Mouse (Mus musculus): ENCODE measurements around the gene Olfr427. TPM values are rescaled to one million over a fixed set of nuclear protein-coding genes. Genes with fewer than 3 reads are reported as not detected.

Gene Olfr427
- polyA plus RNA-seq, 1 experiment from 2014 or later: not detected

DNA sequence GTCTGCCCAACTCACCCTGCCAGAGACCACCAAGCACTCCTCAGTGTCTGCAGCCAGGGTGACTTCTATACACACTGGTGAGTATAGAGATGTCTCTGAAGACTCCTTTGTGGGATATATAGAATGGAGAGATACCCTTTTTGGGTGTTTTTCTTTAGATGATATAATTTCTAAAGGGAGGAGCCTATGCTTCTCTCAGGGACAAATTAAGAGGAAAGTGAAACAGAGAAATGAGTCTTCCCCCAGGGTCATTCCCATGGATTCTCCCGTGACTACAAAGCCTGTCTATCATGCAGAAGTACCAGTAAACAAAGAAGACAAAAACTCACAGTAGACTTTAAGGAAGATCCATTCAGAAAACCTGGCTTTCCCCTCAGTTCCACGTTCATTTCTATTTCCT is 24.4 kb downstream of the Olfr427 start, which contains the start of gene Olfr231:
Gene Olfr231, minus strand, starts transcription at position 101 of the 400 bp plus-strand sequence.
- no peaks in the 10 kb centered on the region for H3K4me1 ChIP-seq (replicated peaks)
- H3K27me3 ChIP-seq: no peaks in the 10 kb centered on the region
- no peak within 1 kb of the TSS for H3K4me2 ChIP-seq
- ATAC-seq (ENCODE audit: low read depth): no peak
- no peak within 1 kb of the TSS for H3K27ac ChIP-seq
- H3K4me3 ChIP-seq (replicated peaks): no peak within 1 kb of the TSS
- DNase-seq: no peak
- H3K9ac ChIP-seq: no peak within 1 kb of the TSS
- no peaks in the 10 kb centered on the region for H3K36me3 ChIP-seq
- H3K9me3 ChIP-seq (replicated peaks): no peaks in the 10 kb centered on the region
- WGBS (ENCODE audit: insufficient replicate concordance): 35% methylated on average over 2 of the region's 2 CpGs

DNA sequence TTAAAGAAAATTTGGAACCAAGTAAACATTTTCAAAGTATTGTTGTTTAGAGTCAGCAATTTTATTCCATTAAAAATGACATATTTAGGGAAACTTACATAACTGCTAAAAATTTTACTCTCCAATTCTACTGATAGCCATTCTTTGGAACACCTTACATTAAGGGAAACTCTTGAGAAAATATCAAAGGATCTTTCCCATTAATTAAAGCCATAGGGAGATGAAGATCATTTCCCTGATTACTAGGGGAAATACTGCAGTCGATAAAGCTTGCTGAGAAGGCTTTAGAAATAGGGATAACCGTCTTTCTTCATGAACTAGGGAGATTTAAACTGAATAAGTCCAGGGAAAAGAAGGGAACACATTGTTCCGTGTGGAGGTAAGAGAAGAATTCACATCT is 34.5 kb downstream of the Olfr427 start, which contains the start of gene Olfr424:
Gene Olfr424, plus strand, starts transcription at position 301 of the 400 bp plus-strand sequence.
- DNase-seq (no peak), ATAC-seq (ENCODE audit: low read depth) (no peak)
- Histone ChIP-seq H3K4me3 (replicated peaks) (no peak within 1 kb of the TSS), H3K36me3 (no peaks in the 10 kb centered on the region), H3K4me1 (replicated peaks) (no peaks in the 10 kb centered on the region), H3K4me2 (no peak within 1 kb of the TSS), H3K9ac (no peak within 1 kb of the TSS), H3K27me3 (no peaks in the 10 kb centered on the region), H3K9me3 (replicated peaks) (no peaks in the 10 kb centered on the region), H3K27ac (no peak within 1 kb of the TSS)
- WGBS (ENCODE audit: insufficient replicate concordance): 65% methylated on average over 3 of the region's 3 CpGs

DNA sequence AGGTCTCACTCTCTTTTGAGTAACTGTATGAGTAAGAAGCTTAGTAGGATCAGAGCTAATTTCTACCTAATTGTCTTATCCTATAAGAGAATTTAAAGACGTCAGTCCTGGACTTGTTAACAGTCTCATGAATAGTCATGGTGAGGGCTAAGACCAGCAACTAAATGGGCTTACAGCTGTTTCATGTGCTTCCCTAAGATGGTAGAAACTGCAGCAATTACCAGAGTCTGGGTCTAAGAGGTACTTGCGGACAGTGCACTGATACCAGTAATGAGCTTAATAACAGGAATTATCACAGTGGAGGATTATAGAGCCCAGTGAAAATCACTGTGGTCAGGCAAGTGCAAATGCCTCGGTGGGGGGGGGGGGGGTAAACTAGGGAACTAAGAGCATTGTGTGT is 35.3 kb downstream of the Olfr427 start:
- Histone ChIP-seq H3K36me3 (no peaks in the 10 kb centered on the region), H3K4me3 (replicated peaks) (no peak overlapping the region), H3K9ac (no peak overlapping the region), H3K9me3 (replicated peaks) (no peaks in the 10 kb centered on the region), H3K27ac (no peak overlapping the region), H3K27me3 (no peaks in the 10 kb centered on the region), H3K4me1 (replicated peaks) (no peaks in the 10 kb centered on the region), H3K4me2 (no peak overlapping the region)
- ATAC-seq (ENCODE audit: low read depth) (no peak), DNase-seq (no peak)
- 57% methylated on average over 3 of the region's 3 CpGs for WGBS (ENCODE audit: insufficient replicate concordance)

DNA sequence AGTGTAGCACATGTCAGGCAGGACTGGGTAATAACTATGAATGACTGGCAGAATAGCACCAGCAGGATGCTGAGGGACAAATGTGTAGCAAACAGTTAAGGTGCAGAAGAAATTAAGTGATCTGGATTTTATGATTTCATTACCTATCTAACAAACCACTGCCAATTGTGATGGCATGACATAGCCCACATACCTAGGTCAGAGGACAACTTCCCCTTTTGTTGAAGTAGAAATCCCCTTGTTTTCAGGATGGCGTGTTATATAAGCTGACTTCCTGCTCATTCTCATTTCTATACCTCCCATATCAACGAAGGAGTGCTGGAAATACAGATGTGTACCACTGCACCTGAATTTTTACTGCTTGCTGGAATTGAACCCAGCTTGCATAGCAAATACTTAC is 44.7 kb downstream of the Olfr427 start:
- no peak overlapping the region for H3K27ac ChIP-seq
- no peaks in the 10 kb centered on the region for H3K9me3 ChIP-seq (replicated peaks)
- H3K27me3 ChIP-seq: no peaks in the 10 kb centered on the region
- no peak for ATAC-seq (ENCODE audit: low read depth)
- H3K4me1 ChIP-seq (replicated peaks): no peaks in the 10 kb centered on the region
- no peak overlapping the region for H3K4me3 ChIP-seq (replicated peaks)
- DNase-seq: no peak
- WGBS (ENCODE audit: insufficient replicate concordance): 30% methylated on average over 2 of the region's 2 CpGs
- H3K4me2 ChIP-seq: no peak overlapping the region
- H3K36me3 ChIP-seq: no peaks in the 10 kb centered on the region
- H3K9ac ChIP-seq: no peak overlapping the region

DNA sequence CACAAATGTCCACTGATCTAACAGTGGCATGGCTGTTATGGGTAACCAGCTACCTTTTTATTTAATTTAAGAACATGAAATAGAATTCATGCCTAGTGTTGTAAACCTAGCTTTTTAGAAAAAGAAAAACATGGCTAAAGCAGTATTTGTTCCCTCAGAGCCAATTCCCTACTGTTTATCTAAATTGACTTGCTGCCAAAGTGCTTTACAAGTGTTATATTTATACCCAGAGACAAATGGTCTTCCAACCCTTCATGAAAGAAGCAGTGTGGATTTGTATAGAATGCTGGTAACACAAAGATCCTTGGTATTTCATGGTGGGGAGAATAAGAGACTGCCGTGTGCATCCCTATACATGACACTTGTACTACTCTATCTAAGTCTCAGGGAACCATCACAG is 50.0 kb downstream of the Olfr427 start:
- Histone ChIP-seq H3K27me3 (no peaks in the 10 kb centered on the region), H3K27ac (no peak overlapping the region), H3K9ac (no peak overlapping the region), H3K4me3 (replicated peaks) (no peak overlapping the region), H3K9me3 (replicated peaks) (no peaks in the 10 kb centered on the region), H3K36me3 (no peaks in the 10 kb centered on the region), H3K4me1 (replicated peaks) (no peaks in the 10 kb centered on the region), H3K4me2 (no peak overlapping the region)
- no peak for DNase-seq
- WGBS (ENCODE audit: insufficient replicate concordance): 93% methylated on average over 1 of the region's 1 CpGs
- ATAC-seq (ENCODE audit: low read depth): no peak

DNA sequence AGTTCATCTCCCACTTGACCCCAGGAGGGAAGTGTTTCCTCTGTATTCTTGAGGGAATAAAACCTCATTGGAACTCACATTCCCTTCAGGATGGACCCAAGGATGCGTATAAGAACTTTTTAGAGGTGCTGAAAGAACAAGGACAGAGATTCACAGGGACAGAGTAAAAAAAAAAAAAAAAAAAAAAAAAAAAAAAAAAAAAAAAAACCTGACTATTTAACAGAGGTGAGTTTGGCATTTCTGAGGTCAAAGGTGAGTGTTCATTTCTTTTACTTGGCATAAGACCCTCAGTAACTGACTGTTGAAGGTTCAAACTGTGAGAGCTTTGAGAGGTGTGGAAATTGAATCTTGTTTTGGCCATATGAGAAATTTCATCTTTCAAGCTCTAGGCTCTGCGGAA is 52.6 kb downstream of the Olfr427 start:
- DNase-seq (no peak), ATAC-seq (ENCODE audit: low read depth) (no peak)
- no peaks in the 10 kb centered on the region for H3K9me3 ChIP-seq (replicated peaks)
- H3K27ac ChIP-seq: no peak overlapping the region
- no peak overlapping the region for H3K4me3 ChIP-seq (replicated peaks)
- H3K27me3 ChIP-seq: no peaks in the 10 kb centered on the region
- H3K9ac ChIP-seq: no peak overlapping the region
- no peak overlapping the region for H3K4me2 ChIP-seq
- H3K36me3 ChIP-seq: no peaks in the 10 kb centered on the region
- H3K4me1 ChIP-seq (replicated peaks): no peaks in the 10 kb centered on the region
- 75% methylated on average over 2 of the region's 2 CpGs for WGBS (ENCODE audit: insufficient replicate concordance)

Other genes starting within 250 kb of the Olfr427 start
- 1.5 and 1.8 TPM in 2 replicates for gene Ifi211, start 183.8 kb upstream of the Olfr427 start, polyA plus RNA-seq (2015; fragmentation: Nextera tagmentation; extraction: Ambion mirVana)
- gene Mndal, start 154.4 kb upstream of the Olfr427 start, polyA plus RNA-seq (2015; fragmentation: Nextera tagmentation; extraction: Ambion mirVana): 3.2 and 5.1 TPM in 2 replicates
- 2.6 and 3.9 TPM in 2 replicates for gene Ifi203, start 154.2 kb upstream of the Olfr427 start, polyA plus RNA-seq (2015; fragmentation: Nextera tagmentation; extraction: Ambion mirVana)
- gene Ifi202b, start 114.1 kb upstream of the Olfr427 start, polyA plus RNA-seq (2015; fragmentation: Nextera tagmentation; extraction: Ambion mirVana): not detected in 2 replicates
- gene Ifi205, start 65.1 kb upstream of the Olfr427 start, polyA plus RNA-seq (2015; fragmentation: Nextera tagmentation; extraction: Ambion mirVana): 0.27 and 0.82 TPM in 2 replicates
- gene Olfr433, start 56.2 kb upstream of the Olfr427 start, polyA plus RNA-seq (2015; fragmentation: Nextera tagmentation; extraction: Ambion mirVana): 0.07 and 0.14 TPM in 2 replicates
- not detected in 2 replicates for gene Olfr432, start 47.7 kb upstream of the Olfr427 start, polyA plus RNA-seq (2015; fragmentation: Nextera tagmentation; extraction: Ambion mirVana)
- not detected in 2 replicates for gene Olfr430, start 30.3 kb upstream of the Olfr427 start, polyA plus RNA-seq (2015; fragmentation: Nextera tagmentation; extraction: Ambion mirVana)
- gene Olfr429, start 12.6 kb upstream of the Olfr427 start, polyA plus RNA-seq (2015; fragmentation: Nextera tagmentation; extraction: Ambion mirVana): not detected in 2 replicates
- not detected in 2 replicates for gene Olfr231, start 24.3 kb downstream of the Olfr427 start, polyA plus RNA-seq (2015; fragmentation: Nextera tagmentation; extraction: Ambion mirVana)
- gene Olfr424, start 34.6 kb downstream of the Olfr427 start, polyA plus RNA-seq (2015; fragmentation: Nextera tagmentation; extraction: Ambion mirVana): not detected in 2 replicates
- gene Olfr420, start 58.7 kb downstream of the Olfr427 start, polyA plus RNA-seq (2015; fragmentation: Nextera tagmentation; extraction: Ambion mirVana): 0.58 and 0.64 TPM in 2 replicates
- 25.7 and 33.7 TPM in 2 replicates for gene Spta1, start 75.9 kb downstream of the Olfr427 start, polyA plus RNA-seq (2015; fragmentation: Nextera tagmentation; extraction: Ambion mirVana)
- 0.08 and 0.09 TPM in 2 replicates for gene Olfr419, start 155.2 kb downstream of the Olfr427 start, polyA plus RNA-seq (2015; fragmentation: Nextera tagmentation; extraction: Ambion mirVana)
- not detected in 2 replicates for gene Mptx1, start 233.6 kb downstream of the Olfr427 start, polyA plus RNA-seq (2015; fragmentation: Nextera tagmentation; extraction: Ambion mirVana)

Data from liver, embryonic 13.5 days (tissue).